Mouse (Mus musculus) neural tube, embryonic 10.5 days (tissue): ENCODE measurements around the gene Plscr4.

Experiments used
- DNase-seq: peaks from one replicate; pipeline ENCODE4 v3.0.0-alpha.2; 2017; ENCODE audit warnings: low spot score; ENCODE audit errors: extremely low spot score

Gene Plscr4

DNA sequence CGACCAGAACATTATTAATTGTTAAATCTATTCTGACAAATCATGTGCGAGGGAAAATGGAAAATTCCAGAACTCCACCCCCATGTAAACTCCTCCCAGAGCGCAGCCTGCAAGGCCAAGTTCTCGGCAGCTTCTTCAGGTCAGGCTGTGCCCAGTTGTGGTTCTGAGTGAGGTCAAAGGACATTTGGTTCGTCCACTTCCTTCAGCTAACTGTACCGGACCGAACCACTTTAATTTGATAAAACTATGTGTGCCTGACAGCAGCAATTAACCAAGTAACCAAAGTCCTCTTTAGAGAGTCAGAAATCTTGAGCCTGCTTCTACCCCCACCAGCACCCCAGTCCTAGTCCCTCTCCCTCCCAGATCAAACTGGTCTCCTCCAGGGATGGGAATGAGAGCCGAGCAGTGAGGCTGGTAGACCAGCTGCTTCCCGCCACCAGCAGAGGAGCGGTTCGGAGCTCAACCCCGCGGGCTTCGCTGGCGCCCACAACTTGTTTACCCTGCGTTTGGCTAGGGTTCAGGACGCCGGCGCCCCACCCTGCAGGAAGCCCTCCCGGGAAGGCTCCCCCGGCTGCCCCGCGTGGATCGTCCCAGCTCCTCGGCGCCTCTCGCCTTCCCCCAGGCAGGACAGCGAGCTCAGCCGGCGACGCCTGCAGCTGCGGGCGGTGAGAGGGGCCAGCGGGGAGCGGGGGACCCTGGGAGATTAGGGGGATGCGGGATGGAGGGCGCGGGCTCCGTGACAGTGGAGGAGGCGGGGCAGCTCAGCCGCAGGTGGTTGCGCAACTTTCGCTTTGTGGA, at the start of gene Plscr4:
Gene Plscr4 (plus strand): TSS at position 113 of the 798 bp plus-strand sequence.
- peak; percentile 61 for DNase-seq

DNA sequence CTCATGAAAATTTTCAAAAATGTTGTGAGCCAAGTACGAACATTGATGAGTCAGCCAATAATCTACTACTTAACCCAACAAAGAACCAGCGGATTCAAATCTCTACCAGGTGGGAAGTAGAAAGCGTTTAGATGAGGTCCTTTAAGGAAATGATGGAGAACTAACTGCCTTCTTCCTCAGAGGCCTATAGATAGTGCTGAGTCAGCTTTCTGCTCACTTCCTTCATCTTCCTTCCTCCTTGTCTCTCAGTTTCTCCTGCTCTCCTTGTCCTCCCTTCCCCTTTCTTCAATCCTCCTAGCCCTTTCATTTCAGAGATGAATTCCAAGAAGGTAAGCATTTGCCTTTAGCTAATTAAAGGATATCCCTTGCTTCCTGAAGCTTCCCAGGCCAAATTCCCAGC, 46.9 kb upstream of the Plscr4 start:
- DNase-seq, result no peak

DNA sequence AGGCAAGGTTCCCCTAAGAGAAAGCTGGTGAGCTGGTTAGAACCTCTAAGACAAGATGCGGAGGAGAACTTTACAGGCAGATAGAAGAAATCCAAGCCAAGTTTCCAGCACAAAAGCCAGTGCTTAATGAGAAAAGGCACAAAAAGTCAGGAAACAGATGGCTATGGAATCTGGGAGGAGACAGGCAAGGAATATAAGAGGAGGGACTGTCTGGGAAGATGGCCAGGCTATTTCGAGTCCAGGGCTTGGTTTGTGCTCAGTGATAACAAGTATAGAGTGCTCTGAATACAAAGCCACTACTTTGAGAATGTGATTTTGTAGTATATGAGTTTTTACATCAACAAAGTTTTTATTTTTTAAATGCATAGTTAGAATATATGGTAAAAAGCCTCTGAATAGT, 45.1 kb upstream of the Plscr4 start:
- no peak for DNase-seq

DNA sequence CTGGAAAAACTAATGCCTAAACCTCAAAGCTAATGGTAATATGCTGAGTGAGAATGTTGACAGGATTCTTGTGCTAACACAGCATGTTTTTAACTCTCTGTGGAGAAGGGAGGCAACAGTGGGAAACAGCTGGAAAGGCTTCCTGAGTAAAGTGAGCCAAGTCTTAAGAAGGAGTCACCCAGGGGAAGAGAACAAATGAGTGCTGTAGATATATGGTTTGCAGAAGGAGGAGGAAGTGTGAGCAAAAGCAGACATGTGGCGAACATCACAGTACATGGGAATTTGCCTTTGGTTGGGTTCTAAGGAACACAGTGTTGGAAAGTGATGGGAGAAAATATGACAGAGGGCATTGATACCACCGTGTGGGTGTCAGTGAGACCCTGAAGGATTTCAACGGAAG, 43.5 kb upstream of the Plscr4 start:
- no peak for DNase-seq

DNA sequence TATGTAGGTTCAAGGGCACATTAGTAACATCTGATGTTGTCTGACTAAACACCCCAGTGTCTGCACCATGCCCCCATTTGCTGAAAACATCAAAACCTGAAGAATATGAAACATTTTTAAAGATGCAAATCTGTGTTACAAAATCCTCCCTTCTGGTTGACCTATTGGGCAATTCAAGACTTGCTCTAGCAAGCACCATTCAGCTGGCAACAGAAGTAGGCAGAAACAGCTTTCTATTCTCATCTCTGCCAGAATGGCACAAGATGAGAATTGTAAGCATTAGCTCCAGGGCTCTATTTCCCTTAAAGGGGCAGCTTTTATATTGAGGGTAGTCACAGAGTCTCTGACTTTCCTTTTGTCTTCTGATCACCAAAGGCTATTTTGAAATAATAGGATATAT, 19.4 kb upstream of the Plscr4 start:
- DNase-seq, result no peak

DNA sequence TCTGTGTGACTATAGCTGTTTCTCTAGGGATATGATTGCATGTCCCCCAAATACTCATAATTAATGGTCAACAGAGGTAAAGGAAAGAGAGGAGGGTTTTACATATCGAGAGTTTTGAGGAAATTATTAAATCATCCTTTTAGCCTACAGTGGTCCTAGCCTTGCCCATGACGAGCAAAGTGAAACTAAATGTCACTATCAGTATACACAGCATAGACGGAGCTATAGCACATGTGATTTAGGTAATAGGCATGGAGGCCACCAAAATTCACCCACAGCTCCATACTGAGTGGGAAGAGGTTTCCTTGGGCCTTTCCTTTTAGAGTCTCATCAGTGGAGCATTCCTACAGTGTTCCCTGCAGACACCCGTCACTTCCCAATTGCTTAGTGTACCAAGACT, 15.7 kb upstream of the Plscr4 start:
- DNase-seq, result no peak

DNA sequence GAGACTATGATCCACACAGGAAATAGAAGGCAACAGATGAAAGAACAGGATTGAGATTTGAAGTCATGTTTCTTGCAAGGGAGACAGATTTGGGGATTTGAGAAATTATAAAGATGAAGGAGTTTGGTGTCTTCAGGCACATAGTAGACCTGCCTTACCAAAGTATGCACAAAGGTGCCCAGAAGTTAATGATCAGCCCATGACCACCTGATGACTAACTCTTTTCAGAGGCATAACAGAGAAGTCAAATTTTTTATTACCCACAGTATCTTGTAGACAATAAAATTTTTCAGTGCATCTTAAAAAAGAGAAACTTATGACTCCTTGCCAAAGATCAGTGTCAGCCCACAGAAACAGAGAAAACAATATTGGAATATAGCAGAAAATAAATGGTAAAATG, 12.6 kb upstream of the Plscr4 start:
- no peak for DNase-seq

DNA sequence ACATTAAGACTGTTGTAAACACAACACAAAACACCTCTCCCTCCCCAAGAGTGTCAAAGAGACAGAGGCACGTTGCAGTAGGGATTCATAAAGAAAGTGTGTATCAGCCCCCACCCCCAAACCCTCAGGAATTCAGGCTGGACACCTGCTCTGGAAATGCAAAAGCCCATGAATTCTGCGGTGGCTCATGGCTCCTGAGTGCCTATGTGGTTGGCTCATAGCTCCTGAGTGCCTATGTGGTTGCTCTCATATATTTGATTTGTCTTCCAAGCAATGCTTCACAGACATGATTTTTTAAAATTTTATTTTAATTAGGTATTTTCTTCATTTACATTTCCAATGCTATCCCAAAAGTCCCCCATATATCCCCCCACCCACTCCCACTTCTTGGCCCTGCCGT, 568 bp upstream of the Plscr4 start:
- no peak for DNase-seq

DNA sequence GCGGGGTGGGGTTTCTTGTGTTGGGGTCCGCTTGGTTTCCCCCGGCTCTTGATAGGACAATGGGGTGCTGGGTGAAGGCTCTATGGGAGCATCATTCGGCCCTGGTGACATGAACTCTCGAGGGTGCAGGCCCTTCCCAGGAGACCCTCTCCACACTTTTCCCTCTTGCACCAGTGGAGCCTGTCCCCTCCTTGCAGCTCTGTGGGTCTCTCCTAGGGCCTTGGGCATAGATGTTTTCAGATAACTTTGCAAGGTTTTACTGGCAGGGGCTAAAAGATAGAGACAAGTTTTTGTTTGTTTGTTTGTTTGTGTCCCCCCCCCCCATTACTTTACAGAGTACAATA, 858 bp downstream of the Plscr4 start:
- DNase-seq, result no peak

DNA sequence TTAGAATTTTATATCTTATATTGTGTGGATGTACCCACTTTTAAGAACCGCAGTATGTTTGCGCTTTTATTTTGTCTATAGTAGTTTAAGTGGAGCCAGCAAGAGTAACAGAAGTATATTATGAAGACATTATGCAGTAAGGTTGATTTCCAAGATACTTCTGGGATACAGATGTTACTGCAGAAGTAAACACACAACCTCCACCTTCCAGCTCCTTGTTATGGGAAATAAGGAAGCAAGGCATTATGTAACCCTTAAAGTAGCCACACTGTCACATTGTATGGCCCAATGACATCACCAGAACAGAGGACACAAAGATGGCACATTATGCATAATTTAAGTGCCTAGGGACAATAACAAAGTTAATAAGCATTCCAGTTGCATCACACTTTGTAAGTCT, 1.2 kb downstream of the Plscr4 start:
- no peak for DNase-seq

DNA sequence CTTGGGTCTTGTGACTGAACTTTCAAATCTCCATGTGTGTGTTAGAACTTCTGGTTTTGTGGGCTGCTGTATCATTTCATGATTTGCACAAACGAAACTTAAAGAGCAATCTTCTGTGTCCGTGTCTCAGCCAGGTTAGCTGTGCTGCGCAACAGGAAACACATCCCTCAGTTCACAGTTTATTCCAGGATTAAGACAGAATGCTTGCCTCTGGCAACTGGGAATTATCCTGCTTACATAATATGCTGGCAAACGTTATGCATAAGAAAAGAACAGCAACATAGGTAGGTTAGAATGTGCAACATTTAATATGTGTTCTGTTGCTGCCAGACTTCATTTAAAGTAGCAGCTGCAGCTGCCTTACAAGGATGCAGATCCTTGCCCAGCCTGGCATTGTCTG, 10.6 kb downstream of the Plscr4 start:
- no peak for DNase-seq

DNA sequence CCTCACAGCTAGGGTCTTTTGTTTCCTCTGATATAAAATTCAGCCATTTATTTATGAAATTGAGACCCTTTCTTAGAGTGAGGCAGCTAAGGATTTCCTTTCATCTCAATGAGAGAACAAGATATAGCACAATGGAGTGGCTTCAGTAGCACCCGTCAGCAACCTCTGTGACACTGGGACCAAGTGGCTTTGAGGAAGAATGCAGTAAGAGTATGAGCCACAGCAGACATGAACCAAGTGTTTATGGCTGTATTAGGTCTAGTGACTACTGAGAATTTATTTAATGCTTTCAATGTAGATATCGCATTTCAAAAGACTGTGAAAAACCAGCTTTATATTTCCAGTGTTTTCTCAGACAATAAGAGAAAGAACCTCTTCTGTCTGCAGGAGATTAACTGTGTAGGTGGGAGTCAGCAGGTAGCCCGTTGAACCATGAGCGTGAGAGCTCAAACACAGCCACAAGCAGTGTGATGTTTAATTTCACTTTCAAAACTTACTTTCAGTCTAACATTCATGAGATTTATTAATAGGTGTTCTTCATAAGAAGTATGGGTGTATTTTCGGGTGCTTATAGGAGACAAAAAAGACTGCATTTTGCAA, 15.2 kb downstream of the Plscr4 start:
- DNase-seq, result no peak

DNA sequence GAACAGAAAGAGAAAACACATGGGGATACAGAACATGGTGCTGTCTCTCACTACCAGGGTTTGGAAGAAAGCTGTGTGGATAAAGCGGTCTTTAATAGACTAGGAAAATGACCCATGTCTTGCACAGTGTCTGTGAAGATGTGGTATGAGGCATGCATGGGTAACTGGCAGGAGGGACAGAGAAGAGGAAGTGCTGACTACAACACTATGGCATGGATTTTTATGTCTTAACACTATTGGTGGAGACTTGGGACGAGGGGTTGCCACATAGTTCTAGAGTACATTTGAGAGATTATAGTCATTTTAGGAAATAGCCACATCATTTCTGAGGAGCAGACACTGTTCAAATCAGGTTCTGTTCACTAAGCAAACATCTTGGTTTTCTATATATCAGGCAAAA, 16.0 kb downstream of the Plscr4 start:
- no peak for DNase-seq

DNA sequence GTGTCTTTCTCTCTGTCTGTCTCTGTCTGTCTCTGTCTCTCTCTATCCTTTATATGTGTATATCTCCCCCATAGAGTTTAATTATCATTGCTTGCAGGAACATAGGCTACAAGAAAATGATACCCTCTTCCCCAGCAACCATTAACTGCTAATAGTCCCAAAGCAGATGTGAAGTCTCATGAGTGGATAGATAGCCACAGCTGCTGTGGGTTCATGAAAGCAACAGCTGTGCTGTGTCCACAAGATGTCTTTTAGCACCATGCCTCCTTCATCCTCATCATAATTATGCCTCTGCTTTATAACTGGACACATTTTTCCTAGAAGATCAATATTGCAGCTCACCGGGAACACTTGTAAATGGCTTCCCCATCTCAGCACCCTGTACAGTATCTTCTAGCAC, 17.1 kb downstream of the Plscr4 start:
- no peak for DNase-seq

DNA sequence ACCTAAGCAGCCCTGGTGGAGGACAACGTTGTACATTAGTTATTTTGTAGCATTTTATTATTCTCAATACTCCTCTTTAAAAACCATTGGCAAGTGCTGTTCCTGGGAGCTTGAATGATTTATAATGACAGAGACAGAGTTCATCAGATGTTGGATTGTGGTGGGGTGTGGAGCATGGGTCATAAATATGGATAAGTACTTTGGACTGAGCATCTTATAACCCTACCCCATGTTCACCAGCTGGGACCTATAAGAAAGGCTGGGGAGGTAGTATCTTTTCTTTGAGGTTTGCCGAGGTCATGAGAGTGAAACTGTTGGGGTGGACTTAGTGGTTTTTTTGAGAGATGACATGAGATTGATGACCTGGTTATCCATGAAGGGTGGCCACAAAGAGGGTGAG, 24.5 kb downstream of the Plscr4 start:
- no peak for DNase-seq

DNA sequence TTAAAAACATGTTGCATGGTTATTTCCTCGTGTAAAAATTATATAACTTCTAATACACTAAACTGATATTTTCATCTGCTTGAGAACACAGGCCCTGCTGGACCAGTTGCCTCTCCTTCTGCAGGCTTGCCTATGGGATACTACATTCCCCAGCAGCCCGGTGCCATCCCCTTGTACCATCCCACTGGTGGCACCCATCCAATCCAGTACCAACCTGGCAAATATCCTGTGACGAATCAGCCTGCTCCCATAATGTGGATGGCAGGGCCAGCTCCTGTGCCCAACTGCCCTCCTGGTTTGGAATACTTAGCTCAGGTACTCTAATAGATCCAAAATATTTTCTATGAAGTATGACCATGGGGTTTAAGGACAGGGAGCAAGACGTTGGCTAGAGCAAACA, 25.4 kb downstream of the Plscr4 start:
- no peak for DNase-seq

DNA sequence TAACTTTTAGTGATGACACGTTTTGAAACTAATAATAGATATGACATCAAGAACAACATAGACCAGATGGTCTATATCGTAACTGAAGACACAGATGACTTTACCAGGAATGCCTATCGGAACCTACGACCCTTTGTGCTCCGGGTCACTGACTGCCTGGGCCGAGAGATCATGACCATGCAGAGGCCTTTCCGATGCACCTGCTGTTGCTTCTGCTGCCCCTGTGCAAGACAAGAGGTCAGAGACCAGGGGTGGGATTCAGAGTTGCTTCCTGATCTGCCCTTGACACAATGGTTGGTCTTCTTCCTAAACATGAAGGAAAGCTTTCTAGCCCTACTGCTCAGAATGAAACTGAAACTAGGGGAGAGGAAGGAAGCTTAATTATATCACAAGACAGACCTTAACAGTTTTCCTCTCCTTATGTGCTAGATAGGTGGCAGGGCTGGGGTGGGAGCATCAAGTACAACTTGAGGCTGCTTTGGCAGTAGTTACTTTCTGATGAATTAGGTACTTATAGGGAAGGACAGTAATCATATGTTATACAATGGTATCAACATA, 27.6 kb downstream of the Plscr4 start:
- DNase-seq, result no peak

DNA sequence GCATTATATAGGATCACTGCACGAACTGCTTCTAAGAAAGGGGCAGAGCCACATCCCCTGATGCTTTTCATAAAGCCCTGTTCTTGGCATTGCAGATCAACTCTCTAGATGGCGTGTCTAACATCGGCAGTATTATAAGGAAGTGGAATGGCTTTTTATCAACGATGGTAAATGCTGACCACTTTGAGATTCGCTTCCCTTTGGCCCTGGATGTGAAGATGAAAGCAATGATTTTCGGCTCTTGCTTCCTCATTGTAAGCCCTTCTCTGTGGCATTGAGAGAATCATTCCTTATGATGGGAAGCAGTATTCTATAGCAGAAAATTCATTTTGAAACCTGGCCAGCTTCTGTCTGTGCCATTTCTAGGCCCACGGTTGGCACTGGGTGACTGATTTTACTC, 32.7 kb downstream of the Plscr4 start:
- DNase-seq, result no peak

DNA sequence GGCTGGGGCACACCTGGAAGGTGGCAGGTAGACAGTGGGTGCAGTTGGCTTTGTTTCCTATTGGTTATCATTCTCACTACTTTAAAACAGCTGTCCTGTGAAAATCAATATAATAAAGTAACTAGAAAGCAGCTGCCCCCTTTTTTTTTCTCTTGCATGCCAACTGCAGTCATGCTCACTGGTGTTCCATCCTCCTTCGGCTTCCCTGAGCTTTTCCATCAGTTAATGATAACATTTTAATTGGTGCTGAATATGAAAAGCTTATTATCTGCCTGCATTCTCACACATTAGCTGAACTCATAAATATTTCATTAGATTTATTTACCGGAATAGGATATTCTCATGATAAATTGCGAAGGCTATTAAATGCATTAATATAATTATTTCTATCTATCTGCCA, 33.1 kb downstream of the Plscr4 start:
- DNase-seq, result no peak

DNA sequence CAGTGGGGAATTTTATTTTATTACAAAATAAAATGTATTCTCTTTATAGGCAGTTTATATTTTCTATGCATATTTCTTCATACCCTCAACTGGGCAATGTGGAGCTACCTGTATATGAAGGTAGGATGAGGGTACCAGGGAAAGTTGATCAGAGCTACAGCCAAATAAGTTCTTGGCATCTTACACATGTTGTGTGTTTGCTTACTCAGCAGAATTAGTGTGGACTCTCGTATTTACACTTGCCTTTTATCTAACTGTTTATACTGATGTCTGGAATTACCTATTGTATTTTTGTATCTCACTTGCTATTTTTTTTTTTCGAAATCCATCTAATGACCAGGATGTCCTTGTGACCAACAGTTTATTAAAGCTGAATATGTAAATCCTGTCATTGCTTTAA, 34.1 kb downstream of the Plscr4 start:
- no peak for DNase-seq

DNA sequence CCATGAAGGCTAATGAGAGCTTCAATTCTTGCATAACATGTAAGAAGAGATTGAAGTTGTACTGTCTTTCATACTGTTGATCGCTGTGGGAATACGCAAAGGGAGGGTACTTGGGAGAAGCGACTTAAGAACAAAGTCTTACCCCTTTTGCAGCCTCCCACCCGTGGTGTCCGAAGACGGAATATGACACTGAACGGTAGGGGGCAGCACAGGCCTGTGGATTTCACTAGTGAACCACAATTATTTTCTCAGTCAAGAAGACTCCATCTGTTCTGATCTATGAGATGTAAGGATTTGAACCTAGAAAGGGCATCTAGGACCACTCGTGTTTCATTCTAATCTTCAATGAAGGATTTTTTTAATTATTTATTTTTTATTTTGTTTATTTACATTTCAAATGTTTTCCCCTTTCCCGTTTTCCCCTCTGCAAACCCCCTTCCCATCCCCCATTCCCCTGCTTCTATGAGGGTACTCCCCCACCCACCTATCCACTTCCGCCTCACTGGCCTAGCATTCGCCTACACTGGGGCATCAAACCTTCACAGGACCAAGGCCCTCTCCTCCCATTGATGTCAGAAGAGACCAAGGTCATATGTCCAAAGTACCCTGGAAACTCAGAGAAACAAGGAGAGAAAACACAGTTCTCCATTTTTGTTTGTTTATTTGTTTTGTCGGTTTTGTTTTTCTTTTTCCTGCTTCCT, 42.7 kb downstream of the Plscr4 start:
- peak; percentile 87 for DNase-seq

DNA sequence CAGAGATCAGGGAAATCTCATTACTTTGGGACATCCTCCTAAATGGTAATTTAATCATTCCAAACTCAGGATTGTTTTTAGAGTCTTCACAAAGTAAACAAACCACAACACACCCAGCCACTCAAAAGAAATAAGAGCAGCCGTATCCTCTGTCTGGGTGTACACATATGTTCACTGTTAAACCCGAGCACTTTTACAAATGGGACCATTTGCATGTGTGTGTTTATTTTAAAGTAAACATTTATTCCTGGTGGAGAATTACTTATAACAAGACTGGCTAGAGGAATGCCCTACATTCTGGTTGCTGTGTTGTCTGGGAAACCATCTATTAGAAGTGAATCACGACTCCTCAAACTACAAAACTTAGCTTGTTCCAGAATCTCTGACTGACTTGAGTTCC, 47.1 kb downstream of the Plscr4 start:
- DNase-seq, result no peak

DNA sequence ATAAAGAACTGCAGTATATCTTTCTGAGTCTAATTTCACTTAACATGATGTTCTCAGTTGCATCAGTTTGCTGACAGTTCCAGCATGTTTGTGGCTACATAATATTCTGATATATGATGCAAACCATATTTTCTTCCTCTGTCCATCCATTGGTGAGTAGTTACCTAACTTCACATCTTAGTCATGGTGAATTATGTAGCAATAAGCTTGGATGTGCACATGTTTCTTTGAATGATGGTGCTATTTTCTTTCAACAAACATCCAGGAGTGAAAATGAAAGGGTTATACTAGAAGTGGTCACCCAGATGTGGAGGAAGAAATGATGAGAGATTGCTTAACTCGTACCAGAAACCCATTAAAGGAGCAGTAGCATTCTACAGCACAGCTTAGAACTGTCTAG, 47.7 kb downstream of the Plscr4 start:
- no peak for DNase-seq
